Mouse (Mus musculus) activated CD4-positive, CD25-positive, alpha-beta regulatory T cell, adult 4 months (primary cell): Measurements from ENCODE around the gene Sectm1a. TPM values are rescaled to one million over a fixed set of nuclear protein-coding genes. Genes with fewer than 3 reads are reported as not detected.
"Not testable (repeated sequence)": the region's sequence is repeated elsewhere in the genome, so short reads cannot be mapped to it uniquely, and the experiment has no call there.

ENCODE experiments used
- ATAC-seq: one replicate; pipeline ENCODE4 v1.8.0; 2017
- polyA plus RNA-seq, 2 experiments: library from polyadenylated mRNA; unstranded; fragments of 100-300 nt; shearing (Covaris generic); gene quantifications; one replicate each; pipeline ENCODE4 v1.2.1; 2017

The Sectm1a gene
- polyA plus RNA-seq = not detected

DNA sequence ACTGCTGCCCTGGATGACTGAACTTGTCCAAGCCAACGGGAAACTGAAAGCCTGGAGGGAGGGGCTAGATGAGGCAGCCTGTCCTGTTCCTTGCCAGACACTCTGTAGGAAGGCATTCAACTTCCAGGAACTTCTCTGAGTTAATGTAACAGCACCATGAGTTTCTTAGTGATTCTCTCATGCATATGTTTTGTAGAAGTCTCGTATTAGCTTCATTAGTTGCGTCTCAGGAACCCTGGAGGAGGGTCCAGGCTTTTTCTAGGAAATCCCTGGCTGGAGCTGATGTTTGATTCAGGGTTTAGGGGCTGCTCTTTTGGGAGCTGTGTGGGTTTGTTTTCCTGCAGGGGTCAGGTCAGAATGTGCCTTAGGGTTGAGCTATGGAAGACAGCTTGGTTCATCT, at the start of gene Sectm1a:
Sectm1a (minus strand) TSS at position 101 of the 400 bp plus-strand sequence.
- no peak for ATAC-seq

DNA sequence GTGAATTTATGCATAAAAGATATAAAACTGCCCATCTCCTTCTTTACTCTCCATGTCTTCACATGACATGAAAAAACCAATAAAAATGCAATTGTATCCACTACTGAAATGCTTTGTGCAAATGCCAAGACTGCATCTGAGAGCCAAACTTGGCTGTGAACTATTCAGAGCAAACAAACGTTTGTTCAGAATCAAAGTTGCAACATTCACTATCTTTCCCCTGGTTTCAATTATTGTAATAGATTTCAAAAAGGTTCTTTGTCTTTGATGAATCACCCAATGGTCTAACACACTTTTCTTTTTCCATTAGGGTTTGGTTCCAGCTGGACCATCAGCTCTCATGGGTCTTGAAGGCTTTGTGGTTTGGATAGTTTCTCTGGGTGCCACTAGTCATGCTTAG, 48.6 kb upstream of the Sectm1a start:
- ATAC-seq = no peak

DNA sequence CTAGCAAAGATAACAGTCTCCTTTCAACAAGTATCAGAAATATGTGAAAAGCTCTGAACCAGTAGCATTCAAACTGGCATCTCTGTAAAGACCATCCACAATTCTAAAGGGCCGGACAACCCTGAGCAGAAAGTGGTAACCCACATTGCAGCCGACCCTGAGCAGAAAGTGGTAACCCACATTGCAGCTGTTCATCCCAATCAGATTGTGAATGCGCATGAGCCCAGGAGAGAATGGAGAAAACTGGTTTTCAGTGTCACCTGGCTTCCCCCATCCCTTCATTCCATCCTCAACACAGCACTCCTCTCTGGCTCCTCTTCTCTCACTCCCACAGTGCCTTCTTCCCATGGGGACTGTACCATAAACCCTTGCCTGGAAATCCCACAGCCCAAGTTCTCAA, 46.4 kb upstream of the Sectm1a start:
- no peak for ATAC-seq

DNA sequence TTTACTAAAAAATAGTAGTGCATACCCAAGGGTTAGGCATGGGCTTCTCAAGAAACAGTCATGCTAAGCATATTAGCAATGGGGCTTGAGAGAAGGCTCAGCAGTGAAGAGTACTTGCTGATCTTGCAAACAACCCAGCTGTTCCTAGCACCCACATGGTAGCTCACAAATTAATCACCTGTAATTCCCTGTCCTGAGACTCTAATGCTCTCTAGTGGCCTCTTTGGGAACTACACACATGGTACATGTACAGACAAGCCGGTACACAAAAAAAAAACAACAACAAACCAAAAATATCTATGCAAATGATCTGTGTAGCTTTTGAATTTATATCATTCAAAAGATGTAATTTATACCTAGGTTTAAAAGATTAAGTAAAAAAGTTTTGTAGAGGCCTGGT, 45.4 kb upstream of the Sectm1a start:
- no peak for ATAC-seq

DNA sequence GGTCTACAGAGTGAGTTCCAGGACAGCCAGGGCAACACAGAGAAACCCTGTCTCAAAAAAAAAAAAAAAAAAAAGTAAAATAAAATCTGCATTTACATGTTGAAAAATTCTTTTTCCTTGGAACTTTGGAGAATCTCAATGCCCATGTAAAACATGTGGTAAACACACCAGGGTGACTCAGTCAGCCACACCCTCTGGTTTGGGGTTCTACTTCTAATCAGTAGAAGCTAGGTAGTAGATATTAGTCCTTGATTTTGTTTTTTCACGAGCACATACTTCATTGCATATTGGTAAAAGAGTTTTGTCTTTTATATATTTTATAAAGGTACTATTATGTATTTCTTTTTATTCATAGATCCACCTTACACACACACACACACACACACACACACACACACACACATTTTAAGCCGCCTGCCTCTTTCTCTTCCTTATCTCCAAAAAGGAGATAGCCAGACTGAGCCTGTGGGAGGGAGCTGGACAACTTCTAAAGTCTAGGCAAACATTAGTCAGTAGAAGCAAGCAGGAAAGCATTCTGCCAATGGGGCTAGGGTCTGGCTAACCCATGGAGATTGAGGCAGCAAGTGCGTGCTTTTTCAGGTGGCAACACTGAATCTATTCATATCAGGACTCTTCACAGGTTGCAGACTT, 44.6 kb upstream of the Sectm1a start:
- ATAC-seq = no peak

DNA sequence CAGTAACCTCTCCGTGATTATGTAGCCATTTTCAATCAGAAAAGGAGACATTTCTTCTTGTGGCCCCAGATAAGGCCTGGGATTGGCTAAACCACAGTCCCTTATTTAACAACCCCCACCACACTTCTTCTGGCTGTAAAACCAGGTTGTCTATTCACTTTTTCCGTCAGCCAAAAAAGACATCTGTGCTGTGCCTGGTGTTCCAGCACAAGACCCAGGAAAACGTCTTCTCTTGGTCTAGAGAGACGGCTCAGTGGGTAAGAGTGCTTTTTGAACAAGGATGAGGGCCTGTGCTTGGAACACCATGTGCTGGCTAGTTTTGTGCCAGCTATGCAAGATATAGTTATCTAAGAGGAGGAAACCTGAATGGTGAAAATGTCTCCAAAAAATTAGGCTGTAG, 42.4 kb upstream of the Sectm1a start:
- no peak for ATAC-seq

DNA sequence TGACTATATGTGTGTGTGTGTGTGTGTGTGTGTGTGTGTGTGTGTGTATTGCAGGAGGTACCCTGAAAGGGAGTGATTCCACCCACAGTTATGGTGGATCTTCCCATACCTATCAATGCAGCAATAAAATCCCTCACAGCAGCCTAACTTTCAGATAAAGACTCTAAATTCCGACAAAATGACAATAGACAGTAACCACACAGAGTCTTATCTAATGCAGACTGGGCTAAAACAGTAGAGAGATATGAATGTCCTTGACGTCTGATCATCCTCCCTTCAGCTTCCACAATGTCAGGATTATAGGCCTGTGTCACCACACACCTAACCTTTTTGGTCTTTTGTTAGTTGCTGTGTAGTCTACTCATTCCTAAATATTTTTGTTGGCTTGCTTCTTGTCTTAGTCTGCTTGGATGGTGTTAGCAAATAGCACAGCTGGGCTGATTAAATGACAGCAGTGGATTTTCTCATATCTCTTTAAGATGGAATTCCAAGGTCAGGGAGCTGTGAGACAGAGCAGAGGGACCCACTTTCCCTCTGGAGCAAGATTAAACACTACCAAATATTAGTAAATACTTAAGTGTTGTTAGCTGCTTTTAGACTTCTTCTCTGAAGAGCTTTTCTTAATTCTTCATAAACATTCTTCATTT, 41.1 kb upstream of the Sectm1a start:
- no peak for ATAC-seq

DNA sequence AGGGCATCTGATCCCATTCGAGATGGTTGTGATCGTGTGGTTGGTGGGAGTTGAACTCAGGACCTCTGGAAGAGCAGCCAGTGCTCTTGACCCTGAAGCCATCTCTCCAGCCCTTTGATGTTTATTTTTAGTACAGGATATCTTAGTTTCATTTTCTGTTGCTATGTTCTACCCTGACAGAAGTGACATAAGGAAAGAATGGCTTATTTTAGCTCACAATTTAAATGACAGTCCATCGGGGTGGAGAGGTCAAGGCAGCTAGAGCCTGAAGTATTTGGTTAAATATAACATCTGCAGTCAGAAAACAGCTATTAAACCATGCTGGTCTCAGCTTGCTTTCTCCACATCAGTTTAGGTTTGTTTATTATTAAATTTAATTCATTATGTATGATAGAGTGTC, 40.1 kb upstream of the Sectm1a start:
- no peak for ATAC-seq

DNA sequence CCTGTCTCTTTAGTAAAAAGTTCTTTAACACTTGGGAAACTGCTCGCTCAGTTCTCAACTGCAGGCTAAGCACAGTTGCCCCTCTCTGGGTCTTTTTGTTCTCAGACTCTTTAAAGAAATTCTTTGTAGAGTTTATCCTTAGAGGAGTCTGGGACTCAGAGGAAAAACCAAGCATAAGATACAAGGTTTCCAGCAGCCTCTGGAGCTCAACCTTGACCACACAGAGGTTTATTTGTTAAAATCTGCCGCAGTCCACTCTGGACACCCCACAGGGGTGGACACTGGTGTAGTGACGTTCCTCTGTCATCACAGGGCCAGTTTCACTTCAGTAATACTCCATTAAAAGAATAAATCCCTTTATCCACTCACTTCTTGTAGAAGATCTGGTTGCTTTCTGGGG, 37.6 kb upstream of the Sectm1a start, which contains the start of gene Tex19.2:
Tex19.2 (minus strand) TSS at position 101 of the 400 bp plus-strand sequence.
- no peak for ATAC-seq

DNA sequence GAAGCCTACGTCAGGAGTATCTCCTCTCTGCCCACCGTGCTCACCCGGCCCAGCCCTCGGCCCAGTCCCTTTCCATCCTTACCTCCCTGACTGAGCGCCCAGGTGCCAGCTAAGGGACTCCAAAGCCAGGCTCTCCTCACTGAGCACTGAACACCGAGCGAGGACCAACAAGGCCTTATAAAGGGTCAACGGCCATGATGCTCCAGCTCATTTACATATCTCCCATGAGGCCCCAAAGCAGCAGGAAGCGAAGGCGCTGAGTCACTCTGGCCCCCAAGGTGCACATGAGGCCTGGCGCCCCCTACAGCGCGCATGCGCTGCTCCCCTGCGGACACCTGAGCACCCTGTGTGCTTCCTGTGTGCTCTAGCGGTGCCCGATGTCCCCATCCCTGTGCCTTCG, 37.1 kb upstream of the Sectm1a start:
- ATAC-seq = no peak

DNA sequence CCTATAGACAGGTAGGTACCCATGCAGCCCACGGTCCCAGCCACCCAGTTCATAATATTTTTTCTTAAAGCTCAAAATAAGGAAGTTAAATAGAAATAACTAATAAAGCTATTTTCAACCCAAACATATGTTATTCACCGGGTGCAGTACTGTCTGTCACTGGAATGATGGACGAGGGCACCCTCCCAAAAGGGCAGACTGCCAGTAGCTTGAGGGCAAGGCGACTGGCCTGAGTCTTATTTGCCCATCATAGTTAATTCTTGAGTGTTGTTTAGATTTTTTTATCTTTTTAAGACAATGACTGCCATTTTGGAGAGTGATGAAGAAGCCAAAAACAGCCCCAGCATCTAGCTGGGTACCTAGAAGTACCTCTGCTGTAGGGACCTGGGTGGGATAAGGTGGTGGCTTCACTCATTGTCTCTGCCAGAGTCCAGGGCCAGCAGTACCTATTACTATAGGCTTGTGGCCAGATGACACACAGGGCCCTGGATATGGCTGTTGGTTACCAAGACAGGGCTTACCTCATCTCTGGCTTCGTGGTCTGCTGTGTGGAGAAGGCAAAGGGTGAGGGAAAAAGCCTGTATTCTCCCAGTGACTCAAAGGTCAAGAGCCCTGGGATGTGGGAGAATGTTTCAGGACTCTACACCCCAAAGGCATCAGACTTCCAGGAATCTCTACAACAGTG, 31.2 kb upstream of the Sectm1a start:
- ATAC-seq = no peak

DNA sequence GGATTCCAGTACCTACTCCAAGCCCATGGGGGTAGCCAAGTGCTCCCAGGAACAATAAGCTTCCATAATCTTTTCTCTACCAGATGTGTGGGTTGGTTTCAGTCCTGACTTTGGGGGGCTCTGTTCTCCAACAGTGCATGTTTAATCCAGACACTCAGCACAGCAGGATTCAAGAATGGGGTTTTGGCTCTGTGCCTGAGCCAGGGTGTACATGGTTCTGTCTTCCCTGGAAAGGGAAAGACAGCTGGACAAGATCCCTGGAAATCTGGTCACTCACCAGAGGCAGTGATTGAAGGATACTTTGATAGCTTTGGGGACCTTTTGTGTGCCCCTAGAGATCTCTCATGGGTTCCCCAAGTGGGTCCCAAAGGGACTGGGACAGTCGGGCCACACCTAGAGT, 30.6 kb upstream of the Sectm1a start:
- no peak for ATAC-seq

DNA sequence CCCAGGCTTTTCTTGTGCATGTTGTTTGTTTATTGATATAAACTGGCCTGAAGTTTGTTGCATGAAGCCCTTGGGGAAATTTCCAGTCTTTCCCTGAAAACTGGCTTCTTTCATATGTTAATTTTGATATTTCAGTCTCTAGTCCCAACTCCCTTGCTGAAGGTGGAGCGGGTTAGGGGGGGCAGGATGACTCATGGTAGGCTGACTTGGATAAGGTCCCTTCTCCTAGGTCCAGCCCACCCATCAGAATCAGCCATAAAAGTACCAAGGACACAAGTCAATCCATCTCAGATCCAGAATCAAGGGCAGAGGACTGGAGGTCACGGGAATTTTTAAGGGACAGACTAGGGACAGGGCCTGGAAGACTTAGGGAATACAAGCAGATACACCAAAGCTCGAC, 30.0 kb upstream of the Sectm1a start:
- ATAC-seq = no peak

DNA sequence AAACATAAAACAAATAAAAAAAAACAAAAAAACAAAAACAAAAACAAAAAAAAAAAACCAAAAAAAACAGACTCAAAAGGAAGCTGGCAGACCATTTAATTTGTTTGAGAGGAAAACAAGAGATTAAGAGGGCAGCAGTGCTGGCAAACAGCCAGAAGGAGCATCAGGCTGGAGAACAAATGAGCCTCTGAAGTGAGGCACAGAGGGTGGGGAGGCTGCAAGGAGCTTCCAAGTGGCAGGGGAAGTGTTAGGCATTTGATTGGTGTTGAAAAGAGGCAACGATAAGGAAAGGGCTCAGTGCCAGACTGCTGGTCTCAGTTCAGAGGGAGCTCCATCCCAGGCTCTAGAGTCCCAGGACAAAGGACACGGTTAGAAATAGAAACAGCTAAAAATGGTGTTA, 29.0 kb upstream of the Sectm1a start:
- no peak for ATAC-seq

DNA sequence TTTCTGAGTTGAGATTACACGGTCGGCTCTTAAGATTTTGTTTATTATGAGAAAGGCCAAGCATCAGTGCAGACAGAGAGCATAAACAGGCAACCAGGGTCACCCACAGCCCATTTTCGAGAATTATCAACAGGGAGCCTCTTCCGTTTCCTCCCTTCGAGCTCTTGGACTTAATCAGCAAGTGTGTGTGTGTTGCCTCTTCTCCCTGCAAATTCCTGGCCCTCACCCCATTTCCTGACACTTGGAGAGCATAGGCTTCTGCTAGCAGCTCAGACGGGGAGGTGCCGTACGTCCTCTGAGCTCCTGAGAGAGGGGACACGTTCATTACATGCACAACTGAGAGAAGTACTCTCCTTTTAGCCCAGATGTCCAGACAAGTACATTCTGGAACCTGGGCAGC, 27.0 kb upstream of the Sectm1a start:
- no peak for ATAC-seq

DNA sequence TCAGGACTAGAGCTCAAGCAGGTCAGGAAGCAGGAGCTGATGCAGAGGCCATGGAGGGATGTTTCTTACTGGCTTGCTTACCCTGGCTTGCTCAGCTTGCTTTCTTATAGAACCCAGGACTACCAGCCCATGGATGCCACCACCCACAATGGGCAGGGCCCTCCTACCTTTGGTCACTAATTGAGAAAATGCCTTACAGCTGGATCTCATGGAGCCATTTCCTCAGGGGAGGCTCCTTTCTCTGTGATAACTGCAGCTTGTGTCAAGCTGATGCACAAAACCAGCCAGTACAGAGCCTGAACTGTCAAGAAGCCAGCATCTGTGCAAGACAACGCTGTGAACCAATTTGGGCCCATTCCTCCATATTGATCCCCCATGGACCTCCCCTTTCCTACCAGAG, 26.2 kb upstream of the Sectm1a start:
- not testable (repeated sequence) for ATAC-seq

DNA sequence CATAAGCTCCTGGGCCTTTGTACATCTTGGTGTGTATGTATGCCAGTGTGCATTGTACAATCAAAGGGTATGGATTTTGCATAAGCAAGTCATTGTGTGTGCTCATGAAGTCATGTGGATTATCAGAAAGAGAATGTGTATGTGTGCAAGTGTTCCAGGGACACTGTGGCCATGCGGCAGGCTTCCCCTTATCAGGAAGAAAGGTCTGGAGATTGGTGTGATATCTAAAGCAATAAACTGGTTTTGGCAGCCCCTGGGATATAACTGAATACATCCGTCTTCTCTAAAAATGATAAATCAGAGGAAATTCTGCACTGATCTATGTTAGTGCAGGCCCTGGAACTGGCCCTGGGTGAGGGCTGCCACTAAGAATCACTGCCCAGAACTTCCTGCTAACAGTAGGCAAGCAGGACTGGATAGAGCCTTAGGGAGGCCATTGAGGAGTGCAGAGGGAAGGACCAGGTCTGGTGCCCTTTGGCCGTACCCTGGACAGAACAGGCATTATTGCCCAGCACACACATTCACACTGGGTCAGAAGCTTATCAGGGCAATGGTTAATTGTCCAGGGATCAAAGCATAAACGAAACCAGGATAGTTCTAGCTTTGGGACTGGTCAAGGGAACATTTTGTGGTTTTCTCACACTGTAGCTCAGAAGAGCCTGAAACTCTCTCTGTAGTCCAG, 20.2 kb upstream of the Sectm1a start:
- ATAC-seq = no peak

DNA sequence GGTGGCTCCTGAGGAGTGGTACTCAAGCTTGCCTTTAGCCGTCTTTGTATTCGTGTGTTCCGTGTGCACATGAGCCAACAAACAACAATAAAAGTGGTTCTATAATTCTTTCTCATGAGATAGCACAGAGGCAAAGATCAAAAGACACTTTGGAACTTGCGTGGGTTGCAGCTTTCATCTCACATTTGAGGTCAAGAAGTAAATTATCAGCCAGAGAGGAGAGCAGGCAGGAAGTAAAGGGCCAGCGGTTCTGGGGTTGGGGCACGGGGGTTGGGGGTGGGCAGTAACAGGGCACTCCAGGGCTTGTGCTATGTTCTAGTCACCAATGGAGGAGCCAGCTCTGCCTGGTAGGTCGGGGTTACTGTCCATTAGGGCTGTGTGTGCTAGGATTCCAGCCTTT, 19.7 kb upstream of the Sectm1a start:
- peak; percentile 49 for ATAC-seq

DNA sequence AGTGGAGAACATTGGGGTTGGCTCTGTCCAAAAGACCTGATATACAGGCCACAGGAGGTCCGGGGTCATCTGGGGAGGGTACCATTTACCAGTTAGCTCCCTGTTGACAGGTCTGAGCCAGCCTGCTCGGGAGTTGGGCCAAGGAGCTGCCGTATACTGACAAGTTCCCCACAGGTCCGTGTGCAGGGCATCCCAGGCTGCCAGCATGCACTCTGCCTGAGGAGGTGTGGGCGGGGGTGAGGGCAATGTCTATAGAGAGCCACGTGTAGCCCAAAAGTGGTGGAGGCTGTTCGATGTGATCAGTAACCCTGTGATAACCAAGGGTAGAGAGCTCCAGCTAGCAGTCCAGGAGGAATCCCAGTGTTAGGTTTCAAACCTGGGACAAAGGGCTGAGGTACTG, 18.7 kb upstream of the Sectm1a start:
- no peak for ATAC-seq

DNA sequence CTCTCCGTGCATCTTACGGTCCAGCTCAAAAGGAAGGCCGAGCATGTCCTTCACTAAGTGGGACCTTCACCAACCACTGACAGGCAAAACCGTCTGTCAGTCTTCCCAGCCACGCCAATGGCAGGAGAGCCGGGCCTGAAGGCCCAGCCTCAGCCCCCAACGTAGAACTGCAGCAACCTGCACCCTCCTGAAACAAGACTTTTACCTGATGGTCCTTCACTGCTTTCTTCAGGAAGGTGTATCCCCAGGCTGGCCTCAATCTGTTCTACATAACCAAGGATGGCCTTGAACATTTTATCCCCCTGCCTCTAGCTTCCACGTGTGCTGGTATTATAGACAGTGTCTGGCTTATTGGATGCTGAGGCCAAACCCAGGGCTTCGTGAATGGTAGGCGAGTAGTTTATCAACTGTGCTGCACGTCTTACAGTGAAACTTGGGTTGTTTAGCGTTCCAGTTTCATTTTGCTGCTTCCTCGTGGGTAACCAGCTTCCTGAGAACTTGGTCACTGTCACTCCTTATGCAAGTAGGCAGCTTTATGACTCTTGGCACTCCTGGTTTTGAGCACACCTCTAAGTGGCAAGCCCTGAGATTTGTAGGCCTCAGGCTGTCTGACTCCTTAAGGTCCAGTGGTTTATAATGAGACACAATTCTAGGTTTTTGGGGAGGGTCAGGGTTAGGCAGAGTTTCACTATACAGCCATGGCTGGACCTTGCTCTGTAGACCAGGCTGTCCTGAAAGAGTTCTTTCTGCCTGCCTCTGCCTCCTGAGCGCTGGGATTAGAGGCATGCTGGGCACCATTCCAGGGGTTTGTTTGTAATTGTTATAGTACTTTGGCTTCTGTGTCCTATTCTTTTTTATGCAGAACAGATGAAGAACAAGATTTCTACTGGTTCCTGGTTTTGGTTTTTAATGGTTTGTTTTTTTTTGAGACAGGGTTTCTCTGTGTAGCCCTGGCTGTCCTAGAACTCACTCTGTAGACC, 11.9 kb upstream of the Sectm1a start:
- ATAC-seq = no peak

DNA sequence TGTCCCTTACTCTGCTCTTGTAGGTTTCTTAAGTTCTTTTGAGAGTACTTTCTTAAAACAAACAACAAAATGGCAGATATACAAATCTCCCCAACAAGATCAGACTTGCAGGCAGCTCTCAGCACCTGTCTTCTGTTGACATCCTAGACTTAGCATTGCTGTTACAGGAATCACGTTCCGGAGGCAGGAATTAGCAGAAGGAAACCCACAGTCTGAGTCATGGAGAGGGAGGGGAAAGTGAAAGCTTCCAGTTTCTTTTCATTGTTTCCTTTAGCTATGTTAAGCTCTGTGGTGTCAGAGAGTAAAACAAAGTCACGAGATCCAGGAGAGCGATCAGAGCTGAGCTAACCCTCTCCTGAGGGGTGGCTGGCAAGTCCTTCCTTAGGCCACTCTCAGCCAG, 9.9 kb upstream of the Sectm1a start:
- no peak for ATAC-seq
